Mouse (Mus musculus) ES-CJ7 (cell line): Measurements from ENCODE around the gene A2ml1.
A peak's percentile ranks its signal among the peaks of the same experiment; 100 is the strongest.

ENCODE experiments used
- DNase-seq: peaks from one replicate; pipeline ENCODE4 v3.0.0; 2011; ENCODE audit warnings: low read depth, low spot score

The A2ml1 gene

DNA sequence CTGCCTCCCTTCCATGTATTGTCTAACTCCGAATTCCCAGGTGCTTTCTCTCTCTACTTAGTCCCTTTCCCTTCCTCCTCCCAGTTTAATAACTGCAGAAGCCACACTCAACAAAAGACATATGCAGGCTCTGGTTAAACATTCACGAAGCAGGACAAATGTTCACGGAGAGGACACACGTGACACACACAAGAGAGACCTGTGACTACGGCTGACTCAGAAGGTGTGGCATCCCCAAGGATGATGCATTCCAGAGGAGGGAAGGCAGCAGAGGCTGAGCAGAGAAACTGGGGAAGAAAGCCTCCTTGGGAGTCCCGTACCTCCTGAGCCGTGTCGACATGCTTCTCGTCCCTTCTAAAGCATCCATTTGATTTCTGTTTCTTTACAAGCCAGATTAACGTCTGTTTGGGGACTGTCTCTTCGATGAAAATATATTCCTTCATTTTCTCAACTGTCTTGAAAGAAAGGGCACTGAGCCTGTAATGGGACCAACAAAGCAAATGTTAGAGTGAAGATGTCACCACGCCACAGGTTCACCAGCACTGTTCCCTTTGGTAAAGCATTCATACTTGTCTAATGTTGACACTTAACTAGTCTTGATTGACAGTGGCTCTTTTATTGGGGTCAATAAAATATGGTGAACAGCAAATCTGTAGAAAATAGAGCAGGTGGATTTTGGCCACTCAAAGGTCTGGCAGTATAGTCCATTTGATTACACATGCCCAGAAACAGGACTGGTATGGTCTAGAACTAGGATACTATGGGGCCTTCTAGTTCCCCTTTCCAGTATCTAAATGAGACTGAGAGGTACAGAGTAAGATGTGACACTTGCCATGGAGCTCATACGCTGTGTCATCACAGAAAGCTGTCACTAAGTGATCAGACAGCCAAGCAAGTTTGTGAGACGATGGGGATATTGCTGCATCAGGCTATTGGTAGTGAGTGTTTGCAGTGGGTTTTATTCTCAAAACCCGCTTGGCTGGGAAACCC, 31.6 kb downstream of the A2ml1 start:
- DNase-seq: no peak

DNA sequence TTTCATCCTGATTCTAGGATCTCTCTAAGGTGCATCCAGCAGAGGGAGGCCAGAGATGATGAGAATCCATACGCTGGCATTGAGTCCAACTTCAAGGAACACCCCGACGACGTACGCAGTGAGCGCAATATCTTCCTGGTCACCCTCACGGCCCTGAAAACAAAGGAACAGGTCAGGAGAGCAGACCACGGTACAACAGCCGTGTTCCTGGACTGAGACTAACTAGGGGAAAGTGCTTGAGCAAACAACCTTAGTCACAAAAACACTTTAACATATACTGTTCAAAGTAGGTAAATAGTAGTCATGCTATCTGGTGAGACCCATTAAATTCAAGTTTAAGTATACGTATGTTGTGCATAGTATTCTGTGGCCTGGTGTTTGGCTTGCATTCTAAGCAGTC, 32.9 kb downstream of the A2ml1 start:
- DNase-seq: no peak

DNA sequence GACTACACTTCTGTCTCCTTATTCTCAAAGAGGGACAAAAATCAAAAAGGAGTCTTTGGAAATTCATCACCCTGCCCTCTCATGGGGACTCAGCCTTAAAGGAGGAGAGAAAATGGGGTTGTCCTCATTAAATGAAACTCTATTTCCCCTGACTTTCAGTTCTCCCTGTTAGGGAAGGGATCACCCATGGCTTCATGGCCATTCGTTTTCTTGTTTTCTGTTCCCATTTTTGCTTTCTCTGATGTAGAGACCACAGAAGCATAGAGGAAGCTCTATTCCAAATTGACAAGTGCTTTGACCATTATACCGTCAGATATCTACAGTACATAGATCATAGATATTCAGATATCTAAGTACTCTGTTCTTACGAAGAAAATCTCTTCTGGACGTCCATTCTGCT, 36.0 kb downstream of the A2ml1 start:
- DNase-seq: no peak

DNA sequence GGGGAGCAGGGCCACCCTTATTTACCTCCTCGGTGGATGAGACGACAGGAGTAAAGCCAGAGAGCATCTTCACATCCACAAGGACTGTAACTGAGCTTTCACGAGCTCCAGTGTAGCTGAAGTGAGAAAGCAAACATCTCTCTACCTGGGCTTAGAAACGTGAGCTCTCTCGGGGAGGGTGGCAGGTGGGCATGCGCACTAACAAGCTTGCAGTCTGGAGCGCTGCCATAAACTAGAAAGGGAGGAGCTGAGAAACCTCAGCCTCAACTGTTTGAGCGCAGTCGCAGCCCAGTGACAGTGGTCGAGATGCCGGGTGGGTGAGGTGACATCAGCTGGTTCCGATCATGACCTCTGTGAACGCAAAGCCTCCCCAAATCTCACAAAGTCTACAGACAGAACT, 38.2 kb downstream of the A2ml1 start:
- peak; percentile 13 for DNase-seq

DNA sequence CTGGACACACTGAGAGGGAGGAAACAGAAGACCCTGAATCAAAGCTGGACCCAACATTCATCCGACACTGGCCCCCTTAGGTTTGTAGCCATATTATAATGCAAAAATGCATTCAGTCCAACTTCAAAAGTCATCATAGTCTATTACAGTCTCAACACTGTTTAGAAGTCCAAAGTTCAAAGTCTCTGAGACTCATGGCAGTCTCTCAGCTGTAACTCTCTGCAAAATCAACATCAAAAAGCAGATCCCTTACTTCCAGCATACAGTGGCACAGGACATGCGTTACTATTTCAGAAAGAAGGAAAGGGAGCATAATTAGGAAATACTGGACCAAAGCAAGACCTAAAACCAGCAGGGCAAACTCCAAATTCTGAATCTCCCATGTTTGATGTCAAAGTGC, 46.2 kb downstream of the A2ml1 start:
- DNase-seq: no peak

DNA sequence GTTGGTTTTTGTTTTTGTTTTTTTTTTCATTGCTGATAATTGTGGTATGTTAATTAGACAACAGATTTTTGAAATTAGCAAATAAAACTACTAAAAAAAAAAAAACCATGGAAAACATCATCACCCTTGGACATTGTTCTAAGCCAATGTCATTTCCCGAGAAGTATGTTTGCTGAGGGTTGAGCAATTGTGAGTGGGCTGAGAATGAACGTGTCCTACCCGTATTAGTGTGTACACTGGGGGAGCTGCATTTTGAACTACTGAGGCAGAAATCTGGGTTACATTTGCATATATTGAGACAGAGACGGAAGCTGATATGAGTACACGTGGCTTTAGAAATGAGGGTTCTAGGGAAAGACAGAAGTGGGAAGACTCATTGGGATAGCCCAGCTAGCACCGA, 48.1 kb downstream of the A2ml1 start:
- no peak for DNase-seq

DNA sequence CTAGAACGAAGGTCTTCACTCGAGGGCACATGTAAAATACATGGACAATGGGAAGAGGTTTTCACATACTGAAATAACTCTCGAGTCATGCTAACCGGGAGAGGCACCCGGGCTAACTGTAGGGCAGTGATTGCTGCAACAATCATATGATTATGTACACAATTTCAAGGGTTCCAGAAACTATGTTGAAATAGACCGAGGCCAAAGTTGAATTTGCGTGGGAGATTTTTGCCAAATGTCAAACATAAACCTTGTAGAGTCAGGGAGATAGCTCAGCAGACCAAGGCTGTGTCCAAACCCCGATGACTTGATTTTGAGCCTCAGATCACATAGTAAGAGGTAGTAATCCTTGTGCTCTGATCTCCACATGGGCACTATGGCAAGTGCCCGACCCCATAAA, 48.7 kb downstream of the A2ml1 start:
- no peak for DNase-seq

DNA sequence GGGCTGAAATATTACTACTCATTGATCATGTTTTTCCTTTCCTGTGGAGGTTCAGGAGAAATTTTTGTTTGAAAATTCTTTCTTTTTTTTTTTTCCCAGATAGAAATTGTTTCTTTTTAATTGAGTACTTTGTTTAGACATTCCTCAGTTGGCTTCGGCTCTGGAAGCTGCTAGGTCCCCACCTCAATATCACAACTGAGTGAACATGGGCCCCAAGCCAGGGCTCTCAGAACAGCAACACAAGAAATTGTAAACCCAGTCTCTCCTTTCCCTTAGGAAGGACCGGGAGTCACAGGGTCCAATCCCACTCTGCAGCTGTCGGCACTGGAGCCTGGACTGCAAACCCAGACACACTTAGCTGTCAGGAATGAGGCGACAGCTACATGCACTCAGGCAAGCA, 52.9 kb downstream of the A2ml1 start:
- DNase-seq: no peak

DNA sequence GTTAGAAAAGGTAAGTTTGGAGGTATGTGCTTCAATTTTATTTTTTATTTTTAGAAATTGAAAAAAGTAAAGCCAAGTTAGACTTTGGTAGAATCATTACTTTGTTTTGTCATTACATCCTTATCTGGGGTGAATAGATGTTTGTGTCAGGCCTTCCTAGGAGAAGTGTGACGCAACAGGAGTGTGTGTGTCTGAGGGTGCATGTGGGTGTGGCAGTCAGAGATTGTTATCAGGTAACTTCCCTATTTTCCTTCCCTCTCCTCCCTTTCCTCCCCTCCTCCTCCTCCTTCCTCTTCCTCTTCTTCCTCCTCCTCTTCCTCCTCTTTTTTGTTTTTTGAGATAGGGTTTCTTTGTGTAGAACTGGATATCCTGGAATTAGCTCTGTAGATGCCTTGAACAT, 54.3 kb downstream of the A2ml1 start:
- DNase-seq: no peak

DNA sequence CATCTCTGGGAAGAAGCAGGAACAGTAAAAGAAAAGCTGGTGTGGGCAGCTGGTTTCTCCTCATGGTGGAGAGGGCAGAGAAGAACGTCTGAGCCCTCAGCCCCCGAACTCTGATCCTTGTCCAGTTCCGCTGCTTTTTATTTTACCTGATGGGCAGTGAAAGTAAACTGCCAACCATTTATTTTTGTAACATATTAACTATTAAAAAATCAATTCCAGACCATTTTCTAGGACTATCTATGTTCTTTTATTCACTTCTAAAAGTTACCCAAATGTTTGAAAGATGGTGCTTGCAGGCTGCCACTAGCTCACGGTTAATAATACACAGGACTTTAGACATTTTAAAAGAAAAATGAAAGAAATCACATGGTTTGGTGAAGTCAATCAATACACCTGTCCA, 54.8 kb downstream of the A2ml1 start, which contains the start of gene Pzp:
Pzp (minus strand) TSS at position 120 of the 400 bp plus-strand sequence.
- no peak for DNase-seq

DNA sequence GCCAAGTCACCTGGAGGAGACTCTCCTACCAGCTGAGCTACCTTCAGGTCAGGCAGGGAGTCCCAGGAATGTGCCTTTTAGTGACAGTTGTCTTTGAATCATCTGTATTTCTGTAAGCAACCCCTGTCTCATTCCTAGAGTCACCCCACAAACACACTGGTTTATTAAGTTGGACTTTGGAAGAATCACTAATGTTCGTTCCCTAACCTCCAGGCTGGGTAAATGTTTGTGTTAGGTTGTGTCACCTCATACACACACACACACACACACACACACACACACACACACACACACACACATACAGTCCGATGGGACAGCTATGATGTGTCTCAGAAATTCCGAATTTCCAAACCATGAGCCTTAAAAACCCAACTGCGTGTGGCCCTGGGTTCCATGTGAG, 55.6 kb downstream of the A2ml1 start:
- DNase-seq: no peak

DNA sequence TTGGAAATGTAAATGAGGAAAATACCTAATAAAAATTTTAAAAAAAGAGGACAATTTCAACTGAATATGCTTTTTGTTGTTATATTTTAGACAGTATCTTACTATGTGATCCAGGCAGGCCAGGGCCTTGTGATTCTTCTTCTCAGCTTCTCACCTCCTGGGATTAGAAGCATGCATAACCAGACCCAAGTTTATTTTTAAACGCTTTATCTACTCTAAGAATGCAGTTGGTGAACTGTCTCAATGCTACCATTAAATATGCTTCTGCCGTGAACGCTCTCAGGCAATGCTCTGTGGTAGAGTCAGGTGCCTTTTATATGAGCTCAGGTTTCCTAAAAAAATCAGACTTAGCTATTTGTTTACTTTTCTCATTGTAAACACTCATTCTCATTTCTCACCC, 58.0 kb downstream of the A2ml1 start:
- DNase-seq: no peak

DNA sequence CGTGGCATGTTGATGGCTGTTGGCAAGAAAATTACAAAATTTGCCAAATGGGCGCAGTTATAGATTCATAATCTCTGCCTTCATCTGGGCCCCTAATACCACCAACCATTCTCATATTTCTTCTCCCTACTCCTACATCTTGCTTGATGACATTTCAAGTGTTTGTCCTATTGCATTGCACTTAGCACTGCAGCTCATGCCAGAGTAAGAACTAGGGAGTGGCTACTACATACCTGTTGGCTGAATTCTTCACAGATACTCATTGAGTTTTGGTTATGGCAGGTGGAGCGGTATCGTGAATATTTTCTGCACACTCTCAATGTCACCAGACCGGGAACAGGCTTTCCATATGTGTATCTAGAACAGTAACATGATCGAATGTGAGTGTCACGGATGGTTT, 62.2 kb downstream of the A2ml1 start:
- no peak for DNase-seq

DNA sequence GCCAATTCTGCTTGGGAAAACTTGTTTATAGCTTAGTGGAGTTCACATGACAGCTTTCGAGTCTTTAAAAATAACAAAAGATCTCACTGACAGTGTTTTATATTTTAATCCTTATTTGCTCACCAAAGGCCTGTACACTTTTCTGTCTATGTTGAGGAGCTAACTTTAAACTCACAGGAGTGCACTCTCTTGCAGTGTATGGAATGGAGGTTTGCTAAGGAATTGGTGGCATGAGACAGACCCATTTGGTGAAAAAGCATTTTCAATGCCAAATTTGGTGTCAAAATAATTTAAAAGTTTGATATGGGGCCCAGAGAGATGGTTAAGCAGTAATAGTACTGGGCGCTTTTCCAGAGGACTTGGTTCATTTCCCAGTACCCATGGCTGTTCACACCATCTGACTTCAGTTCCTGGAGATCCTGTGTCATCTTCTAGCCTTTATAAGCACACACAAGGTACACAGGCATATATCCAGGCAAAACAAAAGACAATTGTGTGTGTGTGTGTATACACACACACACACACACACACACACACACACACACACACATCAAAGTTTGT, 75.7 kb downstream of the A2ml1 start:
- no peak for DNase-seq

DNA sequence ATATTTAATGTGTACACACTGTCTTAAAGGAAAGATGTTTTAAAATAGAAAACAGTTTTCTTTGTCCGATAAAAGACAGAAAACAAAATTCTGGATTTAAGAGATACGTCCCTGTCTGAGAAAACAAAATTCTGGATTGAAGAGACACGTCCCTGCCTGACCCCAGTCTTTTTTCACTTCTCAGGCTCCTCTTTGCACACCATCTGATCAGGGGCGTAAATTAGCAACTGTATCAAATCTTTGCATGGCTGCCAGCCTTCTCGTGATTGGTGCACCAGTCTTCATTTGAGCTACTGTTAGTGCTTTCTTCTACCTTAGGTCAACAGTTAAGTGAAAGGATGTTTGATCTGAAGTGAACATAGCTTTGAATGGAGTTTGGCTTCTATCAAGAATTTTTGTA, 76.7 kb downstream of the A2ml1 start:
- no peak for DNase-seq

DNA sequence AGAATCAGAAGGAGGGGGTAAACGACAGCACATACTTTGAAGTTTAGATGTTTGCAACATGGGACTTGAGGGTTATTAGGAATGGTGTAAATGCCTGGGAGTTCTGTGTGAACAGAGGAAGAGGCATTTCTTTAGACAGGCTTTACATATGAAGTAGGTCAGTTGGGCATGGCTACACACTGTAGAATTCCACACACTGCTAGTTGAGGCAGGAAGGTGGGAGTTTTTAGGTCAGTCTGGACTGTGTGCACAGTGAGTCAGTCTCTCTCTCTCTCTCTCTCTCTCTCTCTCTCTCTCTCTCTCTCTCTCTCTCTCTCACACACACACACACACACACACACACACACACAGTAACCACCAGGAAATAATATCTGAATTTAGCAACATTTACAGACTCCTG, 86.1 kb downstream of the A2ml1 start:
- no peak for DNase-seq

DNA sequence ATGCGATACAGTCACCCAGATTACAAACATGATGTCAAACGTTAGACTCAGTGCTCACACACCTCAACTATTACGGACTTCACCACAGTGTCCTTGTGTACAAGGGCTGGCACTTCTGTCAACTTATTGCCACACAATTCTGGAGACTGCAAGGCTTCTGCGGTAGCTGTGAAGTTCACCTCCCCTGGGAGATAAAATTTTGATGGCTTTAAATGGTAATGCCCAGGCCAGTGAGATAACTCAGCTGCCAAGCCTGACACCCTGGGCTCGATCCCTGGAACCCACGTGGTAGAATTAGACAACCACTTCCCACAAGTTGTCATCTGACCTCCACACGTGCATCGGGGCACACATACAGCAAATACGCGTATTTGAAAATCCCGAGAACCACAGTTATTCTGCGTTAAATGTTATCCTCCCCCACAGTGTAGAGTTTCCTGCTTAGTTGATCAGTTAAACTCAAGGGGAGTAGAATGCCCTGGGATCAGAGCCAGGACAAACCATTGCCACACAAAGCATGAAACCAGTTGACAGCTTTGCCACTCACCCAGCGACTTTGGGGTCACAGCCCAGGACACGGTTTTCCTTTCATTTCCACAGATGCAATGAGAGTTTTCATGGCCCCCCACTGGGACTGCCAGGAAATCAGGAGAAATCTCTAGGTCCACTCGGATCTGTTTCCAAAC, 86.6 kb downstream of the A2ml1 start:
- DNase-seq: no peak

DNA sequence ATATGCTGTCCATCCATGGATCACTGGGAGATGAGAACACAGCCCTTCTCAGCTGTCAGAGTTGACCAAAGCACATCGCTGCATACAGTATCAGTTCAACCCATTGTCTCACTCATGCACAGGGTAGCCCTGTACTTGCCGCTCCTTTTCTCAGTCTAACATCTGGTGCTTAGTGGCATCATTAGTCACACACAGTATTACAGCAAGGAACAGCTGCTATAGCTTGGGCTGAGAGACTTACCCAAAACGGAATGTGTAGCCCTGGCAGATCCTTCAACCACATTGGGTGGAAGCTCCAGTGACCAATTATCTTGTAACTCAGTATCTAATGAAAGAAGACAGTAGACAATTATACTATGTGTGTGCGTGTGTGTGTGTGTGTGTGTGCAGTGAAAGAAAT, 89.5 kb downstream of the A2ml1 start:
- DNase-seq: no peak

DNA sequence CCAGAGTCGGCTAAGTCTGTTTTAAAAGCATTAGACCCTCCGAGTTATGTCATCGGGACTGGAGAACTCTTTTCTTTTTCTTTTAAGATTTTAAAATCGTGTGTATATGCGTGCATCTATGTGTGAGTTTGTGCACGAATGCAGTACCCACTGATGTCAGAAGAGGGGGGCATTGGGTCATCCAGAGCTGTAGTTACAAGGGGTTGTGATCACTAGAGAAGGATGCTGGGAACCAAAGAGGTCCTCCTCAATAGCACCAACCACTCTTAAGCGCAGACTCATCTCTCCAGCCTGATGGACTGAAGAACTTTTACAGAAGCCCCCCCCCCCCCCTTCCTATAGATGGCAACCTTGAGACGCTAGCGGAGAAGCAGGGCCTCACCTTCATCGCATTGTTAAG, 91.3 kb downstream of the A2ml1 start:
- peak; percentile 55 for DNase-seq
